Mouse (Mus musculus): ENCODE results near the gene Map3k9. TPM values are rescaled to one million over a fixed set of nuclear protein-coding genes. Genes with fewer than 3 reads are reported as not detected.

Gene Map3k9
- polyA plus RNA-seq, 1 experiment from 2014 or later: 12.4 TPM

Other genes starting within 250 kb of the Map3k9 start
- 39.6 and 44.9 TPM in 2 replicates for gene Gm20498, start 248.3 kb downstream of the Map3k9 start, polyA plus RNA-seq (2014; fragmentation: Nextera tagmentation; extraction: Ambion mirVana)
- 32.9 and 35.5 TPM in 2 replicates for gene Synj2bp, start 248.3 kb downstream of the Map3k9 start, polyA plus RNA-seq (2014; fragmentation: Nextera tagmentation; extraction: Ambion mirVana)
- gene Adam21, start 212.7 kb downstream of the Map3k9 start, polyA plus RNA-seq (2014; fragmentation: Nextera tagmentation; extraction: Ambion mirVana): 0.74 and 0.99 TPM in 2 replicates
- gene Med6, start 186.2 kb downstream of the Map3k9 start, polyA plus RNA-seq (2014; fragmentation: Nextera tagmentation; extraction: Ambion mirVana): 43.9 and 50.7 TPM in 2 replicates
- gene Ttc9, start 149.9 kb downstream of the Map3k9 start, polyA plus RNA-seq (2014; fragmentation: Nextera tagmentation; extraction: Ambion mirVana): 10.7 and 12.6 TPM in 2 replicates
- 9.0 and 16.5 TPM in 2 replicates for gene Pcnx, start 78.8 kb upstream of the Map3k9 start, polyA plus RNA-seq (2014; fragmentation: Nextera tagmentation; extraction: Ambion mirVana)